Mouse (Mus musculus) kidney, adult 8-10 months (tissue): Measurements from ENCODE around the gene Id3.
"Not testable (repeated sequence)": the region's sequence is repeated elsewhere in the genome, so short reads cannot be mapped to it uniquely, and the experiment has no call there.

ENCODE experiments used
- DNase-seq, 2 experiments: peaks; one replicate each; pipeline ENCODE4 v3.0.0; 2022

Gene Id3

DNA sequence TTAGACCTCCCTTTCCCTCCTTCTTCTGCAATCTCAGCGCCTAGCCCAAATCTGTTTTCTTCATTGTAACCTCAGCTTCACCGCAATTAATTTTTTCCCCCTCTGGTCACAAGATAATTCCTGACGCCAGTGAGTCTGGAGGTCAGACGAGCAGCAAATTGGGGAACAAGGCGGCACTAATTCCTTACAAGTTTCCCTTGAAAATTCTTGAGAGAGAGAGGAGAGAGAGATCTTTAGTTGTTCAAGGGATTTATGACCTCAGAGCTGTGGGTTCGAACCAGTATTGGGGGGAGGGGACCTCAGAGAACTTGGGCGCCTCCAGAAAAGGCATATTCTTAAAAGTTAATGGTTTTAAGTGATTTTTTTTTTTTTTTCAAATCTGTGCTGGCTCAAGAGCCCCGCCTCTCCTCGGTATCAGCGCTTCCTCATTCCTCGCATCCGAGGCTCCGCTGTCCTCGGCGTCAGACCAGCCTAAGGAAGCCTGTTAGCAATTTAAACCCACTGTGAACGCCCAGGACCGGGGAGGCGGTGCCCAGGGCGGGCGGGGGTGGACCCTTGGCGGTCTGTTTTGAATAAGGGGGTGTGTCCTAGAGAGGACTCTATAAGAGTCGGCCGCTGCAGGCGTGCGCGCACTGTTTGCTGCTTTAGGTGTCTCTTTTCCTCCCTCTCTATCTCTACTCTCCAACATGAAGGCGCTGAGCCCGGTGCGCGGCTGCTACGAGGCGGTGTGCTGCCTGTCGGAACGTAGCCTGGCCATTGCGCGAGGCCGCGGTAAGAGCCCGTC lies at the start of gene Id3:
Id3 (plus strand) TSS at position 305 of the 784 bp plus-strand sequence.
- peak; percentile 97 for DNase-seq

DNA sequence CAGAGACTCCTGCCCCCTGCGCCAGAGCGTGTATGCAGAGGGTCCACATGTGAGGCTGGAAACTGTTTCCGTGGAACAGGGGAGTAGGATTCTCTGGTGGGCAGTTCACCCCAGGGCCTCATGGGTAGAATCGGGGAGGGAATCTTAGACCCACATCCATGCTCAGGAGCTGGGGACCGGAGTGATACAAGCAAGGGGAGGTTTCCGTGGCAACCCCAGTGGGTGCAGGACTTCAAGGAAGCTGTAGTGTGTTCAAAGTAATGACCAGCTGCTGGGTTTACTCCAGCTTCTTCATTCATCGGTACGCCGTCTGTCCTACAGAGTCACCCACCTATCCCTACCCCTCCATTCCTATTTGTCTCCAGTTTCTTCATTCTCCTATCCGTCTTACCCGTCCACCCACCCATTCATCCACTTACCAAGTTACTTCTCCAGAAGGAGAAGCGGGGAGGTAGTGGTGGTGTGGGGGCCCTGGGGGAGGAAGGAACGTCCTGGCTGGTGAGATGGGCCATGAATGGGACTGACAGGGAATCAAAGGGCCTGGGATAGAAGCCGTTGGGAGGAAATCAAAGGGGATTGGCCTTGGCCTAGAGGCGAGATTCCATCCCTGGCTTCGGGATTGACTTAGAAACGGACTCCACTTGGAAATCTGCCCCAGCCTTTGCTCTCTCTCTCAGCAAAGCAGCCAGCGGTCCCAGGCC lies 48.6 kb upstream of the Id3 start:
- no peak for DNase-seq

DNA sequence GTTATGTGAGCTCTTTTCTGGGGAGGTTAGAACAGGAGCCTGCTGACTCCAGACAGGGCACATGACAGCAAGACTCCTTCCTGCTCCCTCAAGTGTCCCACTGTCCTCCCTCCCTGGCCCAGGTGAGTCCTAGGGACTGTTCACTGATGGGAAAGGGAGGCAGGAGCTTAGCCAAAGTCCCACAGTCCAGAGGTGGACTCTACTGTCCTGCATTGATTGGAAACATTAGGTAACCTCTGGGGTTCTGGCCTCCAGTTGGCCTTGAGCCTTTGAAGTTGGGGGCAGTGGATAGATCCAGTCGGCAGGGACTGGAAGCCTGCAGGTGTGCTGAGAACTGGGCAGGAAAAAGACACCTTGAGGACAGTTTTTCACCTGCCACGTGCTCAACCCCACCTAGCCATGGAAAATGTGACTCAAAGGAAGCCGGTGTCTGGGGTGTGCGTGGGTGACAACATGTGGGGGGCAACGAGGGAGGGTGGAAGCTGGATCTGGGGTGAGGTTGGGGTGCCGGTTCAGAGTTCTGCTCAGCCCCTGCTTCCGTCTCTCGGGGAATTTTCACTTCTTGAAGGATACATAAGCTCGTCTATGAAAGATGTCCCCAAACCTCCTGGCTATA lies 47.7 kb upstream of the Id3 start:
- DNase-seq = no peak

DNA sequence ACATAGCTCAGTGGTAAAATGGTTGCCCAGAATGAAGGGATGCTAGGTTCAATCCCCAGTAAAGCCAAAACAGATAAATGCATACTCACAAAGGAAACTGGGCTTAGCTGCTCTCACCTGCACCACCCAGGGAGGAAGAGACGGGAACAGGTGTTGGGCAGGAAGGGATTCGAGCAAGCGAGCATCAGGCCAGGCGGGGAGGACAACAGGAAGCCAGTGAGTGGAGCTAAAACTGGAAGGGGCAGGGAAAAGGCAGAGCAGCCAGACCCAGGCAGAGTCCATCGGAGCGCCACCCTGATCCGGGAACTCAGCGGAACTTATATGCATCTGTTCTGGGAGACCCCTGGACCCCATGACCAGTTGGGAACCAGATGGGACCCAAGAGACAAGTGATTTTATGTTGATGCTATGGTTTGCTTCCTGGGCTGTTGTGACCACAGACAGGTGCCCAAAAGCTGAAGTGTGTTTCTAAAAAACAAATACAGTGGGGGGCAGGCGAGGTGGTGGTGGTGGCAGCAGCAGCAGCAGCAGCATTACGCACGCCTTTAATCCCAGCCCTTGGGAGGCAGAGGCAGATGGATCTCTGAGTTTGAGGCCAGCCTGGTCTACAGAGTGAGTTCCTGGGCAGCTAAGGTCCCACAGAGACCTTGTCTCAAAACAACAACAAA lies 46.7 kb upstream of the Id3 start:
- DNase-seq = no peak

DNA sequence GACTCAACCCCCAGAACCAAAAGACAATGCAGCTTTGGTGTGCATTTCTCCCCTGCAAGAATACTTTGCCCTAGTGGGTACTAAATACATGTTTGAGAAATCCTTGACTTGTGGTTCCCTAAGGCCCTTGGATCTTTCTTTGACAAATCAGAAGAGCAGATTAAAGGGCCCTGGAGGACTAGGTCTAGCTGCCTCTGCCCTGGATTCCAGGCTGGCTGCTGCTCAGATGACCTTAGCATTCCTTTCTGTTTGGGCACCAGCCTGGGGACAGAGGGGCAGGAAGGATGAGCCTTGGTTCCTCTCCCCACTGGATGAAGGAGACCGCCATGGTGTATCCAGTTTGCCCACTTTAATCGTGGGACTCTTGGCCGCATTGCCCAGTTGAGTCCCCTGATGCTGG lies 44.9 kb upstream of the Id3 start:
- DNase-seq = no peak

DNA sequence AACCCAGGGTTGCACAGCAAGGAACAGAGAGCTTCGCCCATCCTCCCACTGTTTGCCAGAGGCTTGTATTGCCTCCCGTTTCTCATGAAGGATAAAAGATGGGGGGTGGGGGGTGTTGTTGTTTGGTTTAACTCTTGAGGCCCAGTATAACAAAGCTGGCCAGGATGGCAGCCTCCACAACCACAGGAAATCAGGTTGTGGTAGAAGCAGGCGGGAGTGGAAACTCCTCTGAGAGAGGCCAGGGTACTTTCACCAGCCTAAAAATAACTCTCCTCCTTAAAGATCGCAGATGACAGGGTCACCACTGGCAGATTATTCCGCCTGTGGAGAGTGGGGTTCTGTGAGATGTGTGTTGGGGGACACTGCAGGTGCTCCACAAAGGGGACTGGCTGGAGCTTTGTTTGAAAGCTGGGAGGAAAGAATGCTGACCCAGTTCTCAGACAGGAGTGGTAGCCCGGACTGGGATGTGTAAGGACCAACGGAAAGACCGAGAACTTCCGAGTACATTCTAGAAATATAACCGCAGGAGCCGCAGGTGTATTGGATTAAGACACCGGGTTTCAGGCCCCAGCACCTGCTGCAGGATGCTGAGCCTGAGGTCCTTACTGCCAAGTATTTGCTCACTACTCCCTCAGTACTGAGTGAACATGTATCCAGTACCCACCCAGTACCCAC lies 42.8 kb upstream of the Id3 start:
- no peak for DNase-seq

DNA sequence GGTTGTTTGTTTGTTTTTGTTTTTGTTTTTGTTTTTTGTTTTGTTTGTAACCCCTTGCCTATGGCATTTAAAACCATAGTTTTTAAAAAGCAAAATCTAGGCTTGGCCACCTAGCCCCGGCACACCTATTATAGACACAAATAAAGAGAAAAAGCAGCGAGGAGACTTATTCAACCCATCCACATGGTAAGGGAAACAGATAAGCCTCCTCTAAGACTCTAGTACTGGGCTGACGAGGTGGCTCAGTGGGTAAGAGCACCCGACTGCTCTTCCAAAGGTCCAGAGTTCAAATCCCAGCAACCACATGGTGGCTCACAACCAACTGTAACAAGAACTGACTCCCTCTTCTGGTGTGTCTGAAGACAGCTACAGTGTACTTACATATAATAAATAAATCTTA lies 41.5 kb upstream of the Id3 start:
- not testable (repeated sequence) for DNase-seq

DNA sequence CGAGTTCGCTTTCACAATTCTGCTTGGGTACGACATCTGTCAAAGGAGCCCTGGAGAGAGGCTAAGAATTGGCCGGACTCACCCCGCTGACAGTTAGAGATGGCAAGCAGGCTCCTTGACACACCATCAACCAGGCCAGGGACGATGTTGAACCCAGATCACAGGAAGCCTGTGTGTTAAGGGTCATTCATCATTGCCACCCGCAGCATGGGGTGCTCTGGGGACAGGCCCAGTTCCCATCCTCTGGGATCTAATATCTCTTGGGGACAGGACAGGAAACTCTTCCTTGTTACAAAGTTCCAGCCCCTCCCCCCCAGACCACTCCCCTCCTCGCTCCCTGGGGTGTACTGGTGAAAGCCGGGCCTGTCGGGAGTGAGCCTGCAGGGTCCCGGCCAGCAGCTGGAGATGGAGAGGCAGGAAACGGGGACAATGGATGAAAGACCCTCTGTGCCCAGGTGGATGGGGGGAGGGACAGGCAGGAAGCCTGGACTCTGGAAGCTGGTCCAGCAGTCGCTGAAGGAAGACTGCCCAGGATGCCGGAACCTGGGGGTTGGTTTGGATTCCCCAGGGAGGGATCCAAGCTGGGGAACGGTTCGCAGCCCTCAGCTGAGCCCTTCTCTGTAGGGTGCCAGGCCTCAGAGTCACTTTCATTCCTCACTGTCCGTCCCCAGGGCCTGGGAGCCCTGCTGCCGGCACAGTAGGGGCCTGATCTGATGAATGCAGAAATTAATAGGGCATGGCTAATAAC lies 38.5 kb upstream of the Id3 start:
- peak; percentile 43 to 55 for DNase-seq

DNA sequence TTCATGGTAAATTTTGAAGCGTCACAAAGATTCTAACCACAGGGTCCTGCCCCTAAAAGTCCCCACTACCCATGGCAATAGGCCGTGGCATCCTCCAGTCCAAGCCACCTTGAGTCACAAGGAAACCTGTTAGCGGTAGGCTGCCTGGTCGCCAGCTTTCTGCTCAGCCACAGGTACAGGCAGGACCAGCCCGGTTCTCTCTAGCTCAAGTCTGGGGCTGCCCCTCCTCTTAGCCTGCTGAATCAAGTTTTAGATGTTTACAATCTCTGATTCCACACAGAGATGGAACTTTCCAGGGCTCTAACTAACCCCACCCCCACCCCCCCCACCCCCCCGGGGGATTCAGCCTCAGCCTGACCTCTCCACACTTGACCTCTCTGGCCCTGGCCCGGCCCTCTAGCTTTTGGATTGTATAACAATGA lies 36.4 kb upstream of the Id3 start:
- peak; percentile 64 to 80 for DNase-seq

DNA sequence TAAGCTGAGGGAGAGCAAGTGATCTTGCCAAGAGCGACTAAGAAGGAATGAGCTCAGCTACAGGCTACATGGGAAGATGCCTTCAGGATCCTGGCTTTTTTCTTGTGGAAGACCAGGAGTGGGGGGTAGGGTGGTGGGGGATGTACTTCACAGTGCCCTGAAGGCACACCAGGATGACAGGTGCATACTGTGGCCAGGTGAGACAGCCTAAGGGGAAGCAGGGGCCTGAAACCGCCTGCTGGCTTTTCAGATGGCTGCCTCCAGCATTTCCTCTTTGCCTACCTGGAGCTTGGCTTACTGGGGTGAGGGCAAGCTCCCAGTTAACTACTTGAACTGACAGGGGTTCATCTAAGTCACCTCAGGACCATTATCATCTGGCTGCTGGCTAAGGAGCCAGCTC lies 34.1 kb upstream of the Id3 start:
- DNase-seq = no peak

DNA sequence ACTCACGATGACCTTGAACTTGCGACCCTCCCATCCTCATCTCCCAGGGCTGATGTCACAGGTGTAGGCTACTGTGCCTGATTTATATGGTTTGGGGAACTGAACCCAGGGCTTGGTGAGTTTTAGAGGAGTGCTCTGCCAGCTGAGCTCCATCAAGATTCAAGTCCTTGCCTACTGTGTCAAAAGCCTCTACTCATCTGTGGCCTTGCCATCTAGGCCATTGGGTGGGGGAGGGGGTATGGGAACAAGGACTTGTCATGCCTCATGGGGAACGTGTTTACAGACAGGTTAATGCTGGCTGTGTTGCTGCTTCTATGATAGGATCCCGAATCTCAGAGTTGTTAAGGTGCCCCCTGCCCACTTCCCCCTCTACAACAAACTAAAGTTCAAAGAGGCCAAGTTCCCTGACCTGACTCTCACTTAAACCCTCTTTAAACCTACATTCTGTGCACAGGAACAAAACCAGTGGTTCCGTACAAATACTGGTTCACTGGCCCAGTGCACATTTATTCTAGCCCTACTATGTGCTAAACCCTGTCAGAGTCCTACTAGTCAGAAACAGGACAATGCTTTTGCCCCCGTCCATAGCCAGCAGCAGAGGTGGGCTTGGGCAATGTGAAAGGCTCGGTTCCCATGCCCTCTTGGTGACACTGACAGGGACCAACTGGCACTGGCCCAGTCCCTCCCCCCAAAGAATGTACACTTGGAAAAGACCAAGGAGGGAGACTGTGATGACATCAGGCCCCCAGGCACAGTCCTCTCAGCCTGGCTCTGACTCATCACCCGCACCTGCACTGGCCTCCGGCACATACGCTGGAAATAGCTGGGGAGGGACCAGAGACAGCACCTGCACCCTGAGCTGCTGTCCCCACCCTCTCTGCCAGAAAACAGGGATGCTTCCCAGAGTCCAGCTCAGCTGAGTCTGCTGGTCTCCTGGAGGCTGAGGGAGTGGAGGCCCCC lies 33.1 kb upstream of the Id3 start:
- DNase-seq = no peak

DNA sequence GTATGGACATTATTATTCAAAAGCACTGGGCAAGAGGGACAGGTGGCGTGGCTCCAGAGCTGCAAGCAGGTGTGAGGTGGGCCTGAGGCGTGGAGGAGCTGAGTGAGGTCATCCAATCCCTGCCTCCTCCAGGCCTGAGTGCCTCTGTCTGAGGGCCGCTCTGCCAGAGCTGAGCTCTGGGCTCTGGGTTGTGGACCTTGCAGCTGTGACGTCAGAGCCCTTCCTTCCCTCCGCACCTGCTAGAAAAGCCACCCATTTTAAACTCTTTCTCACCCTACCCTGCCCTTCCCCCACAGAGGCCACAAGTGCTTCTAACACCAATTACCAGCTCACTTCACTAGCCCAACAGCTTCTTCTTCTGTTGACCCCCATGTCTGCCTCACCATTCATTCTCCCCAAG lies 31.0 kb upstream of the Id3 start:
- no peak for DNase-seq

DNA sequence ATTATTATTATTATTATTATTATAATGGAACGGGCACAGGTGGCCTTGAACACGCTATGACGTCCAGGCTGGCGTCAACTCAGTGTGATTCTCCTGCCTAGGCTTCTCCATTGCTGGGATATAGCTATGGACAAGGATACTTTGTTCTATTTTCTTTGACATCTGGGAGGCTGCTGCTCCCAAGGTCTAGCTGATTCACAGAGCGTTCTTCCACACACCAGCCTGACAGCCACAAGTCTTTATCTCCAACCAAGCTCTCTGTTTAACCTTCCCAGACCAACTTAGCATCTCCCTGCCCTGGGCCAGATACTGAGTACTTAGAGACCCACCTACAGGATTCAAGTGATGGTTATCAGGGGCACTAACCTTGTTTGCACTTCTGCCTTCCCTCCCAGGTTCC lies 28.6 kb upstream of the Id3 start:
- DNase-seq = no peak

DNA sequence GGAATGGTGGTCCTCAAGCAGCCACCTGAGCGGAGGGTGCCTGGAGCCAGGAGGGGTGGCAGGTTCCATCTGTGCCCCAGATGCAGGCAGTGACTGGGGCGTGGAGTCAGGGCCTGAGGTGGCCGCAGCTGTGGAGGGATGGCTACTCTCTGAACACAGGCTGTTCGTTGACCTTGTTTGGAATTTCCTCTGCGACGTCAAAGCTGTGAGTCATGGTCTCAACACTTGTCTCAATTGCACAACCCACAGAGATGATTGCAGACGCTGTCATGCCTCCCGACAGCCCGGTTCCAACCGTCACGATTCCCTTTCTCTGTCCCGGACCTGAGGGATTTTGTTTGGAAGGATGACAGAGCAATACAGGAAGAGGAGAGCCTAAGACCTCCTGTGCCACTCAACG lies 26.3 kb upstream of the Id3 start:
- DNase-seq = peak in 1 of 2 experiments; percentile 26

DNA sequence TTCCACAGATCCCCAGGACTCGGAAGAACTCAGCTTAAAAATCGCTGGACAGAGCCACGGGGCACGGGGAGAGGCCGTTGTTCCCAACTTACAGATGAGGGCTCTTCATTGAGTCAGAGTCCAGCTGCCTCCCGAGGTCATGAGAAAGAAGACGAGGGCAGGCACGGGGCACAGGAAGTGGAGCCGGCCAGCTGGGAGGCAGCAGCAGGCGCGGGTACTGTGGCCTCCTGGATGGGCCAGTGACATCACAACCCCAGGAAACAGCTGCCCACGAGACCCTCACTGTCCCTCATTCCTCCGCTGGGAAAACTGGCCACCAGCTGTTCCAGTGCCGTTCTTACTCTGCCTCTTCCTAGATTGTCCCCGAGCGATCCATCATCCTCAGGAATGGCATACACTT lies 23.3 kb upstream of the Id3 start:
- DNase-seq = peak; percentile 28 to 42

DNA sequence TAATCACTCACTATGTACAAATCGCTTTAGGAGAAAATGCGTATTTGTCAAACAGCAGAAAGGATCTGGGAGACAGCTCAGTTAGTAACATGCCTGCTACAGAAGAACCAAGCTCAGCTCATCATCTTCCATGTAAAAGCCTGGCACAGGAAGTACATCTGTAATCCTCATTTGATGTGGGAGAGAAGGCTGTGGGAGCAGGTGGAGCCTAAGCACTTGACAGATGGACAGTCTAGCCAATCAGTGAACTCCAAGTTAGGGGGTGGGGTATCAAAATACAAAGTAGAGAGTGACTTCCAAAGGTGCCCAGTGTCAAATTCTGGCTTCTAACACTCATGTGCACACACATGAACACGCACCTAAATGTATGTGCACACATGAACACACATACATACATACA lies 22.1 kb upstream of the Id3 start:
- no peak for DNase-seq

DNA sequence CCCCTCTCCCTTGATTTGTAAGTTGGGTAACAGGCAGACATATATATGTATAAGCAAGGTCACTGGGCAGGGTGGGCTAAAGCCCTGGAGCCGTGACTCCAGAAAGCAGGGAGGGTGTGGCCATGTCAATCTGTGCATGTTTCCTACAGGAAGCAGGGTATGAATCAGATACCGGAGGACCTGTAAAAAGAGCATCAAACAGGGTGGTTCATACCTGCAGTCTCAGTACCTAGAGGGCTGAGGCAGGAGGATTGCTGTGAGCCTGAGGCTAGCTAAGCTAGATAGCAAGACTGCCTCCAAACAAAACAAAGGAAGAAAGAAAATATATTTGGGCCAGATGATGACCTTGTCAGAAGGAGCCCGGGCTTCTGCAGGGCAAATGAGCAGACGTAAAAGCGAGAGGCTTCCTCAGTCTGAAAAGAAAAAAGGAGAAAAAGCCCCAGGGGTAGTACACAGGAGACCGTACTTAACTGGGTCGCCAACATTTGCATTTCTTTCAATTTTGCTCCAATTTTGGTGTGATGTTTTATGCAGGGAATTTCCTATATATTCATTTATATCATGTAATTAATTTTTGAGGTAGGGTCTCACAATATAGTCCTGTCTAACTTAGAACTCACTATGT lies 21.3 kb upstream of the Id3 start:
- no peak for DNase-seq

DNA sequence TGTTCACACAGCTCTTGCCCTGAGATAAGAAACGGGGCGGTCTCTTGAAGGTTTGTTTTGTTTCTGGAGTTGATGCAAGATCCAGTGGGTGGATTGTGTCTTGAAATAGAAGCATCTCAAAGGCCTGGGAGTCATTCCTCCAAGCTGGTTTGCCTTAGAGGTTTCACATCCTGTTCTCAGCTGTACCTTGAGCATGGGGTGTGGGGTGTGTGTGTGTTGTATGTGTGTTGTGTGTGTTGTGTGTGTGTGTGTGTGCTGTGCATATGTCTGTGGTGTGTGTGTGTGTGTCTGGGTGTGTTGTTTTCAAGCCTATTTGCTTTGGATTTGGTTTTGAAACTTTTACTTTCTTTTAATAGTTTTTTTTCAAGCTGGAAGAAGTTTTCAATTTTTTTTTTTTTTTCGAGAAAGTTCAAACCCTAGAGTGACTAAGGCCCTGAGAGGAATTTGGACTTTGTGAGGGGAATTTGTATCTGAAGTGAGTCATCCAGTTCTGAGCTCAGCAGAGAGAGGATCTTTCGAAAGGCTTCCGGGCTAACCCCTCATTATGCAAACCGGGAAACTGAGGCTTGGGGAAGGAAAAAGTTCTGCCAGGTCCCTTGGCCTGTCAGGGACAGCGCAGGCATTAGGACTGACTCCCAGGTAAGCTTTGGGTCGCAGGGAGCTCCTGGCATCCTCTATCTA lies 20.0 kb upstream of the Id3 start:
- peak in 1 of 2 experiments; percentile 41 for DNase-seq

DNA sequence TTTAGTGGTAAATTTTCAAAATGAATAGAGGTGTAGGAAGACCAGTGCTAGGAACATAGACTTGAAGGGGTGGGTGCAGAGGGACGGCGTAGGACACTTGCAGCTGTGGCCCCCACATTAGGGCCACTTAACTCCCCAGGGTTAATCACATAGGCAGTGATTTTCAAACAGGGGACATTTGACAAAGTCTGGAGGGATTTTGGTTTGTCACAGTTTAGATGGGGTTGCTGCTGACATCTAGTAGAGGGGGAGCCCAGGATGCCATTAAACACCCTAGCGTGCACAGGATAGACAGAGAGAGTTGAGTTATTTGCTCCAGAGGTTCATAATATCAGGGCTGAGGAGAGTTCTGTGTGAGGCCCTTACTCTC lies 19.5 kb upstream of the Id3 start:
- DNase-seq = no peak

DNA sequence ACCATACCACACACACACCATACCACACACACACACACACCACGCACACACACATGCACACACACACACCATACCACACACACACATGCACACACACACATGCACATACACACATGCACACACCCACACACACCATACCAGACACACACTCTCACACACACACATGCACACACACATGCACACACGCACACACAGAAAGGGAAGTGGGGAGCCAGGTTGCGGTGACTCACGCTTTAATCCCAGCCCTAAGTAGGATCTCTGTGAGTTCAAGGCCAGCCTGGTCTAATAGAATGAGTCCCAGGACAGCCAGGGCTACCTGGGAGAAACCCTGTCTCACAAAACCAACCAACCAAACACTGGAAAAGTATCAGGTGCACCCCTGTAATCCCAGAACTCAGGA lies 18.7 kb upstream of the Id3 start:
- DNase-seq = no peak
